Comparison of ENCODE assay signal across 13 mouse cellular contexts in the genomic region with DNA sequence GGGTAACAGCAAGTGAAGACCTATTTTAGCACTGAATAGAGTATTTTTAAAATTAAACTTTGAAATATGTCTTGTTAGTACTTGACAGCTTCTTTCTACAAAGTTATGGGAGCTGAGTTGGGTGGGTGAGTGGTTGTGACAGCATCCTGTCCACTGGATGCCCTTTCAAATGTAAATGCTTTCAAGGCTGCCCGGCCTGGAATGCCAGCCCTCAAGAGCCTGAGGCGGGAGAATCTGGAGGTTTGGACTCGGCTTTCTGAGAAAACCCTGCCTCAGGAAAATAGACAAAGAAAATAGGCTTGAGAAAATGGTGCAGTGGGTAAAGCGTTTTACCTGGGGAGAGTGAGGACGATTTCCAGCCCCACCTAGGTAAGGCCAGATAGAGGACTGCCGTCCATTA.
"Had no signal": no experiment of that assay in that cellular context is flagged by ENCODE, and none has a peak within 500 bp of the region (broad histone marks: within the 10 kb centered on the region; RNA-seq: fewer than 3 reads in every experiment).

No protein-coding gene starts in this region.

- H3K4me1 ChIP-seq: midbrain, embryonic 15.5 days; neural tube, embryonic 12.5 days had no signal

- DNase-seq: lung, adult 18-20 months; lung, embryonic 14.5 days; lung, postnatal 10 days; right cerebral cortex, postnatal 14 days; thymus, adult 2 months; thymus, postnatal 25 days; thymus, postnatal 4 days had no signal

- H3K27ac ChIP-seq: macrophage; midbrain, embryonic 13.5 days; midbrain, embryonic 15.5 days; neural tube, embryonic 12.5 days; stomach, embryonic 15.5 days had no signal

- H3K27me3 ChIP-seq: megakaryocyte, embryonic 14.5 days; midbrain, embryonic 13.5 days; midbrain, embryonic 15.5 days; neural tube, embryonic 12.5 days; stomach, embryonic 15.5 days had no signal

- H3K4me3 ChIP-seq: midbrain, embryonic 13.5 days; midbrain, embryonic 15.5 days; neural tube, embryonic 12.5 days; stomach, embryonic 15.5 days had no signal
